Mouse (Mus musculus) adrenal gland, adult 8-10 months (tissue): ENCODE results near the gene Ube2o. TPM values are rescaled to one million over a fixed set of nuclear protein-coding genes. Genes with fewer than 3 reads are reported as not detected.
"Not testable (repeated sequence)": the region's sequence is repeated elsewhere in the genome, so short reads cannot be mapped to it uniquely, and the experiment has no call there.

Experiments
- DNase-seq: peaks from one replicate; pipeline ENCODE4 v3.0.0; 2022
- total RNA-seq, 4 experiments: library from RNA; stranded (reverse); gene quantifications; 2 replicates each; pipeline ENCODE4 v1.2.4; 2022

Ube2o gene
- total RNA-seq, 4 experiments from 2014 or later: 26.5 to 38.4 (median 33.9) TPM

DNA sequence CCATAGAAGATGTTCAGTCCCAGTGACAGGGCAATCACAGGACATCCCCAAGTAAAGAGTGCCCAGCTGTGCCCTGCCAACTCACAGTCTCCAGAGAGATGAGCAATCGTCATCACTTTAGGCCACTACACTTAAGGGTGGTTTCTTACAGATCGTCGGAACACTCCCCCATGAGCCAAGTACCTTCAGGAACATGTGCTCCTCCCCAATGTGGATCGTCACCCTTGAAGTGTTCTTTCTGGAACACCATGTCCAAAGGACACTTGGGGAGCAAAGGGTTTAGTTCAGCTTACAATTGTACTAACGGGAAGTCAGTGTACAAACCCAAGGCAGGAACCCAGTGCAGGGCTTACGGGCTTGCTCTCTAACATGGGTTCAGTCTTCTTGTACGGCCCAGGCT lies 69.1 kb downstream of the Ube2o start:
- DNase-seq: no peak

DNA sequence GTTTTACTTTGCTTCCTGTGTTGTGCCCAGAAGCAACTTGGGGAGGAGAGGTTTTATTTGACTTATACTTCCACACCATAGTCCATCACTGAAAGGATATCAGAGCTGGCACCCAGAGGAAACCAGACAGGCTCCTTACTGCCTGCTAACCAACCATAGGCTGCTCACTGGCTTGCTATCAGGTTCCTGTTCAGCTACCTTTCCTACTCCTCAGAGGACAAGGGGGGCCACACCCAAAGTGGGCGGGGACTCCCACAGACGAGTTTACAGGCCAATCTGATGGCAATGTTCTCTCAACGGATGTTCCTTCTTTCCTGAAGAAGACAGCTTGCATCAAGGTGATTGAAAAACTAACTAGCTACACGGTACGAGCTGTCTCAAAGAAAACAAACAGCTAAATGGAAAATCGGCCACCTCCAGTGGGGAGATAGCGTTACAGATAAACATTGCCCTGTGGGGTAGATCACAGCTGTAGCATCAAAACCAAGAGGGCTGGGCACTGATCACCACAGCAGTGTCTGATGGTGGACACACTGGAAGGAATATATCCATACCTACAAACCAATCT lies 69.9 kb downstream of the Ube2o start:
- no peak for DNase-seq

DNA sequence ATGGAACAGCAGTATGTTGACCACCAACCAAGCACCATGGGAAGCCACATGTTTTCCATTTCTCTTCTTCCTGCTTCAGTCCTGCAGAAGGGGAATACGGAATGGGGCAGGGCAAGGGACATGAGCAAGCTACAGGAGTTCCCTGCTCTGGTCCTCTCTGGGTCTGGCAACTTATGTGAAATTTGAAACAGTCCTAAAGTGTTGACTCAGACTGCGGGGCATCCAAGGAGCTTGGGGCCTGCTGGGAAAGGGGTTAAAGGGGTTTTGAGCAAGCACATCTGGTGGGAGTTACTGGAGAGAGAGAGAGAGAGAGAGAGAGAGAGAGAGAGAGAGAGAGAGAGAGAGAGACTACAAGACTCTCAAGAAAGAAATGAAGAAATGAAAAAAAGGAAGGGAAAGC lies 72.6 kb downstream of the Ube2o start:
- no peak for DNase-seq

DNA sequence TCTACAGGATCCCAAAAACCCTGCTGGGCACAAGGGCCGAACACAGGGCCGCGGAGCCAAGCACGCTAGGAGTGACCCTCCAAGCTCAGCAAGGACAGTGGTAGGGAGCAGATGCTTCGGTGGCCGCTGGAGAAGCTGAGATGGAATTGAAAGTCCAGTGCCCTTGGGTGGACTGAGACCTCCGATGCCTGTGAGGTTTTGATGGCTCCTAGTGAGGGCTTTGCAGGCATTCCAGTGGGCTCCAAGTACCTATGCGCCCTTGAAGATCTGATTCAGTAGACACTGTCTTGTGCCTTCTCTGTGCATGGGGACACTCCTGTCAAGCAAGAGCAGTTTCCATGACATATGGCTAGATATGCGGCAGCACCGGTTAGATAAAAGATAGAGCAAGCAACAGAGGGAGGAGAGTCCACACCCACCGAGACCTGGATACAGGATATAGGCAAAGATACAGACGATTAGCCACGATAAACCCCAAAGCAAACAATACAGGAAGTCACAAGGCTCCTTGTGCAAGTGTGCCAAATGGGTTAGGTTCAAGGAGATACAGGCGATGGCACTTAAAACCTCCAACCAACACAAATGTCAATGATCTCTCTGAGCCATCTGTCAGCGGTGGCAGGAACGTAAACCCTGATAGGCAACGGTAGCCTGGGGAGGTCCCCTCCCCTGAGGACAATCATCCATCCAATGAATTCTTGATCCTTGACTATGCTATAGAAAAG lies 74.9 kb downstream of the Ube2o start:
- no peak for DNase-seq

DNA sequence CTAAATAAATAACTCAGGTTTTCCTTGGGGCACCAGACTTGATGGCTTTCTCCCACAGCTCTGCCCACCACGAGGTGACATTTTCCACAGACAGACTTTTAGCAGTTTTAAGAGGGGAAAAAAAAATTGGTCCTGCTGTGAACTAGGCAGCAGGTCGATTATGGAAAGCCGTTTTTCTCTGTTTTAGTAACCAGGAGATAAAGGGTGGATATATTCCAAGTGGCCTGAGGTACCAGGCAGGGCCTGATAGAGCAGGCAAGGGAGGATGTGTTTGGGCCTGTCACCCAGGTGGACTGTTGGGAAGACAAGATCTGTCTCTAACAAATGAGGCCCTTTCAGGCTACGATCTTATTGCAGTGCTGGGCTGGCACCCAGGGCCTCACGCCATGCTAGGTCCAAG lies 75.7 kb downstream of the Ube2o start:
- no peak for DNase-seq

DNA sequence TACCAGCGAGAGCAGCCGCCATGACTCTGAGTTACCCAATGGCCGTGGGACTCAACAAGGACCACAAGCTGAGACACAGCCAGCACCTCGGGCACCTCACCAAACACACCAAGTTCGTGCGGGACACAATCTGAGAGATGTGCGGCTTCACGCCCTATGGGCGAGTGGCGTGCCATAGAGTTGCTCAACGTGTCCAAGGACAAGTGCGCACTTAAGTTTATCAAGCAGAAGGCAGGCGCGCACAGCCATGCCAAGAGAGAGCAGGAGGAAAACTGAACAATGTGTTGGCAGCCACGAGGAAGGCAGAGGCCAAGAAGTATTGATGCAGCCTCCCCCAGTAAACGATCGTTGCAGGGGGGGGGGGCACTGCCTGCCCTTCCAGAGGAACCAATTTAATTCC lies 76.7 kb downstream of the Ube2o start:
- no peak for DNase-seq

DNA sequence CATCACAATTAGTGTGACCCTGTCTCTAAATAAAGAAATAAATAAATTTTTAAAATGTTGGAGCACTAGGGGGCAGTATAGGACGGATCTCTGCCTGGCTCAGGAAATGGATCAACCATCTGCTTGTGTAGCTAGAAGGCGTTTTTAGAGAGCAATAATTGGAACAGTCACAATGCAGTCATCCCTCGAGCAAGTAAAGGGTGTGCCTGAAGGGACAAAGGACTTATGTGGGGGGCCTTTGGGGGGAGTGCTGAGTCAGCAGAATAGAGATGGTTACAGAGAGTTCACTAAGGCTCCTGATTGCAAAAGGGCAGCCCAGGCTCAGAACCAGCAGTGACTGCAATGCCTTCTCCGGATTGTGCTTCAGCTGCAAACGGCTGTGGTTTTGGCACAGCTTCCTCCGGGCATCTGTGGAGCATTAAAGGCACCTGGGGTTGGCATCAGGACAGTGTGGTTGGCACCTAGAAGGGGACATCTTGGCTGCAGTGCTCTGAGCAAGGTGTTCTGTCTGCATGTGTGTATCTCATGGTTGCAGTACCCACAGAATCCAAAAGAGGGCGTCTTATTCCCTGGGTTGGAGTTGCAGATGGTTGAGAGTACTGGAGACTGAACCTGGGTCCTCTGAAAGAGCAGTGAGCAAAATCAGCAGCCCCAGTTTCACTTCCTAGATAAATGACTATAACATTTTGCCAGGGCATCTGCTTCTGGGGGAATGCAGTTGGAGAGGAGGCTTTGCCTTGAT lies 80.1 kb downstream of the Ube2o start:
- DNase-seq: no peak

DNA sequence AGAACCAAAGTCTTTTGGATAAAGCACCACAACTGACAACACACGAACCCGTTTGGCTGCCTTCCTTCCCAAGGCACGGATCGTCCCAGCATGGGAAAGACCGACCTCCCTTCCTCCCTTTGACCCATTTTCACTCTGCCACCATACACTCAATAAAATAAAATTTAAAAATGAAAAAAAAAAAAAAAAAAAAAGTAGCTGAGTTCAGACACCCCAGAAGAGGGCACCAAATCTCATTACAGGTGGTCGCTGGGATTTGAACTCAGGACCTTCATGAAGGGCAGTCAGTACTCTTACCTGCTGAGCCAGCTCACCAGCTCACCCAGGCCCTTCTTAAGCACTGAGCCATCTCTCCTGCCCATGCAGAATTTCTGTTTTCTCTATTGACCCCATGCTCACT lies 82.2 kb downstream of the Ube2o start:
- no peak for DNase-seq

DNA sequence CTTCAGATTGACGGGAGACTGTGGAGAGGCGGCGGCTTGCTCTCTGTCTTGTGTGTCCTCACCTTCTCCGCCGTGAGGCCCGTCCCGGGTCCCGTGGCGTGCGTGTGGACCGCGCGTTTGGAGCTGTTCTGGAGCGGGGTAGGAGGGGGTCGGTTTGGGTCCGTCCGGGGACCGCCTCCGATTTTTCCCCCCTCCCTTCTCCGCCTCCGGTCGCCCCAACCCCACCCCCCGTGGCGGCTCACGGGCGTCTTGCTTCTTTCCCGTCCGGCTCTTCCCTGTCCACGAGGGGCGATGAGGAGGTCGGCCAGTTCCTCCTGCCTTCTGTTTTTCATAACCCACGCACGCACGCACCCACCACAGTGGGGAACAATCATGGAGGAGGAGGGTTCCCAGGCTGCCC lies 82.7 kb downstream of the Ube2o start:
- DNase-seq: no peak

DNA sequence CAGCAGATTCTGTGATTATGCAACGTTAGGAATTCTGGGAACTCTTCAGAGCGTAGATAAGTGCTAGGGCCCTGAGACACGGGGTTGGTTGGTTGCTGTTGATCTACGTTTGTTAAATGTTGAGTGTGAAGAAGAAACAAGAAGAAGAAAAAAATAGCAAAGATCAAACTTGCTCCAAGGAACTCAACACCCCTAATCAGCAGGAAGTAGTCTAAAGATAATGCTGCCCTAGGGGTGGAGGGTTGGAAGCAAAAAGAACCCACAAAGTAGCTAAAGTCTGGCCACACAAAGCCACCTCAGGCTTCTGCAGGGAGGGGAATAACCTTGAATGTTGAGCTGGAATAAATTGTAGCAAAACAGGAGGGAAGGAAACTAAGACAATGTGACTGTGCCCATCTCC lies 83.9 kb downstream of the Ube2o start:
- DNase-seq: no peak

DNA sequence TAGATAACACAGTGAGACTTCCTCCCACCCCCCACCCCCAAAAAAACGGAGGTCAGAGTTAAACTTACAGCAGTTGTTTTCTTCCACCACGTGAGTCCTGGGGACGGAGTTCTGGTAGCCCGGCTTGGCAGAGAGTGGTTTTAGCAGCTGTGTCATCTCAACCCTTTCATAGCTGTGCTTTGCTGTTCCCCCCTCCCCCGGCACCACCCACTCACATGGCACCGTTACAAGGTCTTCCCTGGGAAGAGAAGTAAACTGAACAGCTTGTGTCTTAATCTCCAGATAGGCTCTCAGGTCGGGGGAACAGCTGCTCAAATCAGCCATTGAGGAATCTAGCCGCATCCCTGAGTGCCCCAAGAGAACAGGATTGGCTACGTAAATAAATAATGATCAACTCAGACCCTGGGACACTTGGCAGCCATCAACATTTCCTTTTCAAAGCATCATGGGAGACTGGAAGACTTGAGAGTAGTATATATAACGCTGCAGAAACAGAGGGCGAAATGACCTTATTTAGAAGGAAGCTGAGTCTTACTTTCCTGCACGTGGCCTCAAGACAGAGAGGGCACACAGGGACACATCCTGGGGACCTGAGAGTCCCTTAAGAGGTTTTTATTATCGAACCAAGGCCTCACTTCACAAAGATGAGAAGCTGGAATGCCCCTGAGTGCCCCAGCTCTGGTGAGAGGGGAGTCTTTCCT lies 86.6 kb downstream of the Ube2o start:
- DNase-seq: no peak

DNA sequence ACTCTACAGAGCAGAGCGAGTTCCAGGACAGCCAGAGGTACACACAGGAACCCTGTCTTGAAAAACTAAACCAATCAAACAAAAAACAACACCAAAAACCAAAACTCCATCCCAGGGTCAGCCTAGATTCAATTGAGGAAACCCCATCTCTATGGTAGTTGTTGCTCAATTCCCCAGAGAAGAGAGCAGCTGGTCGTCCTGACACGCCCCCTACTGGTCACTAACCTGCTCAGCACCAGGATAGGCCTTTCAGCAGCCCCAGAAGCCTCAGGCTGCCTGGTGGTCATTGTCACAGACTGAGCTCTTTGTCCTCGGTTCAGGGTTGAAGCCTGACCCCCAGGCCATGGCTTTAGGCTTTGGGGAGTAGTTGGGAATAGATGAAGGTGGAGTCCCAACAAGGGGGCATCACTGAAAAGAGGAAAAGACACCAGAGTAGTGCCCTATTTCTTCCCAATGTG lies 87.4 kb downstream of the Ube2o start, which contains the start of gene Prpsap1:
TSS of gene Prpsap1 (minus strand) at position 408 of the 458 bp plus-strand sequence.
- no peak for DNase-seq

DNA sequence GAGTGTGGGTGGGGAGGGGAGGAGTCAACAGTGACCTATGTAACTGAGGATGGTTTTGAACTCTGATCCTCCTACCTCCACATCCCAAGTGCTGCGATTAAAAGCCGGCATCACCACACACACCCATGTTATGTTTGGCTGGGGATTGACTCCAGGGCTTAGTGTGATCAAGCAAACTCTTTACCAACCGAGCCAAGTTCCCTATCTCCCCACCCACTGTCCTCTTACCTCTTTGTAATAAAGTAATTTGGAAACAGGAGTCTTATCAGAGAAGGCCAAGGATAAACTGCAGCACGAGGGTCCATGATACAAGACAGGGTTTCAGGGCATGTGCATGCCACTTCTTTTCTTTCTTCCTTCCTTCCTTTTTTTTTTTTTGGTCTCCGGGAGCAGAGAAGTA lies 88.1 kb downstream of the Ube2o start:
- no peak for DNase-seq

DNA sequence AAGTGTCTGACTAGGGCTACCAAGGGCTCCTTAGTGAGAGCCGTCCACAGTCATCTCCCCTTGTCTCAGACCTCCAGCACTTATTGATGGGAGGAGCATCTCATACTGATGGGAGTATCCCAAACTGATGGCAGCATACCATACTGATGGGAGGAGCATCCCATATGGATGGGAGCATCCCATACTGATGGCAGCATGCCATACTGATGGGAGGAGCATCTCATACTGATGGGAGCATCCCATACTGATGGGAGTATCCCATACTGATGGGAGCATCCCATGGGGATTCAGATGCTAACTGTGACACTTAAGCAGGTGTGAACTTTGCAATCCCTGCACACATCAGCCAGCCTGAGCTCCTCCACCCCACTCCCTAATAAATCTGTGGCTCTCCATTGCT lies 88.7 kb downstream of the Ube2o start:
- DNase-seq: not testable (repeated sequence)

DNA sequence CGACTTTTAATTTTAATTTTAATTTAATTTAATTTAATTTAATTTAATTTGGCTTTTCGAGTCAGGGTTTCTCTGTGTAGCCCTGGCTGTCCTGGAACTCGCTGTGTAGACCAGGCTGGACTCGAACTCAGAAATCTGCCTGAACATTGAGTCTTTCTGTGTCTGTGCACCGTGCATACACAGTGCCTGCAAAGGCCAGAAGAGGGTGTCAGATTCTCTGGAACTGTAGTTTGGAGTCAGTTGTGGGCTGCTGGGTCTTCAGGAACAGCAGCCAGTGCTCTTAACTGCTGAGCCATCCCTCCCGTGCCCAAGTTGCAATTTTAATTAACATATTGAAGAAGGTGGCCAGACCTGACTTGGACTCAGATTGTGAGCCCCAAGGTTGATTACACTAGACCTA lies 89.9 kb downstream of the Ube2o start:
- no peak for DNase-seq

DNA sequence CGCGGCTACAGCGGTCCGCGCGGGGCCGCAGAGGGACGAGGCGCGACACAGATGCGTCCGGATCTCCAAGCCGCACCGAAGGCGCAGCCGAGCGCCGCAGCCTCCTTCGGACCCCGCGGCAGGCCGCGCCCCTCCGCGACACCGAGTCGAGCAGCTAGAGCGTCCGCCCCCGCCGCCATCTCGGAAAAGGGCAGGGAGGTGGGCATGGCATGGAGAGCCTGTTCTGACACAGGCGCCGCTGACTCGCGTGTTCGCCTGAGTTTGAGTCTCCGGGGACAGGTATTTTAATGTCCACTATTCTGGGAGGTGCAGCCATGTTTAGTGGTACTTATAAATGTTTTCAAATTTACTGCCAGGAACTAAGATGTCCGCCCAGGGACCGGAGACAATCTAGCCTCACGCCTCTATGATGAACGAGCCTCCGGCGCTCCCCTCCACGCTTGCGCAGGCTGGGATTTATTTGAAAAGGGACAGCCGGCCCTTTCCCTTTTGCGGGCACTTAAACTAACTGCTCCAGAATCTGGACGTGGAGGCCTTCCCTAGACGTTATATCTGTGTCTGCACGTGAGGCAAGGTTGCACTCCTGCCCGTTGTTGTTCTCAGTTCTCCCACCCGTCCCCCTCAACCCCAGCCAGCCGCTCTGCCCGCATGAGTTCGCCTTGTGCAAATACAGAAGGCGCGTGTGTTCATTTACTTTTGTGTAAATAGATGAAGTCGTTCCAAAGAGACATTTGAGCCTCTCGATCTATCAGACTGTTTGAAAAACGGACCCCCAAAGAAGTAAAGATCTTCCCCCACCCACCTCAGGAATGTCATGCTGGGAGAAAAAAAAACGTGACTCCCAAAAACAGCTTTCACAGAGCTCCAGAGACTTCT lies 90.8 kb downstream of the Ube2o start:
- DNase-seq: peak; percentile 74

DNA sequence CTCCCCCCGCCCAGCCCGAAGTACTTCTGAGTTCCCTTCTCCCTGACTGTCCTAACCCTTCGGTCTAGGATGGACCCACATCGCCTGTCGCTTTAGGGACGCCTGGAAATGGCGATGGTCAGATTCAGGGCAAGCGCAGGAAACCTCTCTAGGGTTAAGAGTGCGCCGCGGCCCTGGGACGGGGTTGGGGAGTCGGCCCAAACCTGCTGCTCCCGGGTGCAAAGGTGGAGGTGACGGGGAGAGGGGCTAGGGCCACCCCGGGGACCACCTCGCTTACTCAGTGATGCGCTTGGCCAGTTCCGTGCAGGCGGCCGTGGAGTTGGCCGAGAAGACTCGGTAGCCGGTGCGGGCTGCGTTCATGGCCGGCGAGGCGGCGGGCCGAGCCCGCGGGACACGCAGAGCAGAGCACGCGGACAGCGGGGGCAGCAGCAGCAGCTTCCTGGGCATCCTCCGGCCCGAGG lies 91.4 kb downstream of the Ube2o start:
- peak; percentile 30 for DNase-seq

DNA sequence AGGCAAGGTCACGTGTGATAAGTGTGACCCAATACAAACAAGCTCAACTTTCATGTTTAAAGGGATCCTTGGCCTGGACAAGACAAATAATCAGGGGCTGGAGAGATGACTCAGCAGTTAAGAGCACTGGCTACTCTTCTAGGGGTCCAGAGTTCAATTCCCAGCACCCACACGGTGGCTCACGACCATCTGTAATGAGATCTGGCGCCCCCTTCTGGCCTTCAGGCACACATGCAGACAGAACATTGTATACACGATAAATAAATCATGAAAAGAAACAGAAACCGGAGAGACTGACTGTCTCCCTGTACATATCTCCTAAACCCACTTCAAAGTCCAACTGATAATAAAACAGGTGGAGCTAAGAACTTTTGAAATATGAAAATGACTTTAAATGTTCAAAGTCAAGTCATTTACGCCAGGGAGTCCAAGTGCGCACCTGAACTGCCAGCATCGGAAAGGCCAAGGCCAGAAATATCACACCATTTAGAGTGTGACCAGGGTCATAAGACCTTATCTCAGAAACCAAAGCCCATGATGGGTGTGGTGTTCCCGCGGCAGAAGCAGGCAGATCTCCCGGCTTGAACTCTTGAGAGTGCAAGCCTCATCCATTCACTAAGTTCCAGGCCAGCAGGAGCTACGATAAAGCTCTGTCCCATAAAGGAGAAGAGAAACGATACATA lies 92.4 kb downstream of the Ube2o start:
- DNase-seq: no peak

DNA sequence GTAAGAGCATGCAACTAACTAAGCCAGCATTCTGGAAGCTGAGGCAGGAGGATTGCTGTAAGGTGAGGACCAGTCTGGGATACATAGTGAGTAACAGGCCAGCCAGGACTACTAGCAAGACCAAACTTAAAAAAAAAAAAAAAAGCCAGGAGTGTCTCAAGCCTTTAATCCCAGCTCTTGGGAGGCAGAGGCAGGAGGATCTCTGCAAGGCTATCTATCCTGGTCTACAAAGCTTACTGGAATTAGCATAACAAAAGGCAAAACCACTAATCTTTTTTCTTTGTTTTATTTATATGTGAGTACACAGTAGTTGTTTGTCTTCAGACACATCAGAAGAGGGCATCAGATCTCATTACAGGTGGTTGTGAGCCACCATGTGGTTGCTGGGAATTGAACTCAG lies 93.0 kb downstream of the Ube2o start:
- no peak for DNase-seq
